Mouse (Mus musculus): Measurements from ENCODE around the gene Prr13.

- TF ChIP-seq CHD2 (IDR thresholded peaks at IDR 0.05; ENCODE audit: low read depth, low read length) = no peak
- TF ChIP-seq ZC3H11A (IDR thresholded peaks at IDR 0.05; ENCODE audit: borderline replicate concordance, low read depth, low read length) = no peak
- no peak for TF ChIP-seq MAFK (IDR thresholded peaks at IDR 0.05; ENCODE audit: insufficient read depth, low read depth, low read length)
Observed at GRCm38 (mm10) chr15:102470183-102470604, 11.4 kb downstream of the Prr13 start, which contains the start of gene Pcbp2.
